Mouse (Mus musculus) thymus, postnatal 36 days (tissue): ENCODE data around the gene Usp28.
A peak's percentile ranks its signal among the peaks of the same experiment; 100 is the strongest.
"Not testable (repeated sequence)": the region's sequence is repeated elsewhere in the genome, so short reads cannot be mapped to it uniquely, and the experiment has no call there.

Experiments used
- DNase-seq, 2 experiments: peaks; one replicate each; pipeline ENCODE4 v3.0.0; 2022; ENCODE audit warnings: mixed read lengths in 2 of 2

The Usp28 gene

DNA sequence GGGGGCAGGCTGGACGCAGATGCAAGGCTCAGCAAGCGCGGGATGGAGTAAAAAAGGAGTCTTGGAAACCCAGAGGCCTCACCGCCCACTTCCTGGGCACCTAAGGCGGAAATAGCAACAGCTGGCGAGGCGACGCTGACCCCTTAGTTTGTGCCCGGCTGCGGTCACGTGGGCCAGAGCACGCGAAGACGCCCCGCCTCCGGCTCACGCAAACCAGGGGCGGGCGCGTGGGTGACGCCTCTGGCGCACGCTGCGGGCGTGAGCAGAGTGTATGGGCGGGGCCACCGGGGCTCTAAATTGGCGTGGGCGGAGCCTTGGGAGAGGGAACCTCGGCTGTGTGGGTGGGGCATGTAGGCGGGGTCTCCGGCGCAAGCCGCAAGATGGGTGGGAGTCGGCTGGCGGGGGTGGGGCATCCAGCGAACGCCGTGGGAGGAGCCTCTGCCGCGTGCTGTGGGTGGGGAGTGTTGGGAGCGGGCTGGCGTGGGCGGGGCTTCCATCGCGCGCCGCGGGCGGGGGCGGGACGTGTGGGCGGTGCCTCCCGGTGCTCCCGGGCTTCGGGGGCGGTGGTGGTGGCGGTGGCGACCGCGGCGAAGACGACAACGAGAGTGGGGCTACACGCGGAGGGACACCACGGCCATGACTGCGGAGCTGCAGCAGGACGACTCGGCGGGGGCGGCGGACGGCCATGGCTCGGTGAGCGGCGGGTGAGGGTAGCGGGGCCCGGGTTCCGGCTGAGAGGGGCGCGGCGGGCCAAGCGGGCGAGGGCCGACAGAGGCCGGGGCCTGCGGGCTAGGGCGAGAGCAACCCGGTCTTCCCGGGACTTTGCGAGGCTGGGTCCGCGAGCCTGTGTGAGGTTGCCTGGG is at the start of gene Usp28:
TSS of gene Usp28 (plus strand) at position 531 of the 863 bp plus-strand sequence.
- peak; percentile 100 for DNase-seq

- no peak for DNase-seq
Measured at GRCm38 (mm10) chr9:48942349-48942748, 42.8 kb upstream of the Usp28 start.

DNA sequence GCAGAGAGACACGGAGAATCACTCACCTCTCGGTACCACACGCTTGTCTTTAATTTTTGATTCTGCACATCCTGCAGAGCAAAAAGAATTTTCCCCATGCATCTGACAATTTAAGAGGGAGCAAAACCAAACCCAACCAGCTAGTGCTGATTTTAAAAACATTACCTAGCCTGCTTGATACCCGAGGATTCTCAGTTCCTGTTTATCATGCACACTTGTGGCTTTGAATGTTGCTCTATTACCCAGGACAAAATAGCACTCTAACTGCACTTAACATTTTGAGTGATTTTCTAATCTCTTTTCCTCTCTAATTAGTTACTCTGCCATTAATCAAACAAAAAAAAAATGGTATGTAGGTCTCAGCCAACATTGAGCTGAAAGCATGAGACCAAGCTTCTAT is 37.6 kb upstream of the Usp28 start:
- DNase-seq, result no peak

GRCm38 (mm10) chr9:48961314-48961713 is 23.9 kb upstream of the Usp28 start:
- no peak for DNase-seq

GRCm38 (mm10) chr9:48962131-48962530 is 23.0 kb upstream of the Usp28 start:
- DNase-seq, result no peak

DNA sequence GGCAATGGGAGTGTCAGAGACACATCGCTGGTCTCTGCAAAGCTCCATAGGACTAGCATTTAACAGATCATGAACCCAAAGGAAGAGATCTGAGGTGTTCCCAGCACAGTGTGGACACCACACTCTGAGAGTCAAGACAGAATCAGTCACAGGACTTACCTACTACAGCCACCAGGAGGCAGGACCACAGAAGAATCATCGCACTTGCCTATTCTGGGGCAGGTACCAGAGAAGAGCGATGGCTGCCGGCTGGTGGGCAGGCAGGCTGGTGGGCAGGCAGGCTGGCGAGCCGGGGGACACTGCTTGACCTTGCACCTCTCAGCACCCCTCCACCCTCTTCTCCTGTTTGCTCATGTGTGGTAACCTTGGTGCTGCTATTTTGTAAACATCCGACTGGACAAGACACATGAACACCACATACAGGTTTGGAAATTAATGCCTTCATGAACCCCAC is 20.6 kb upstream of the Usp28 start, which contains the start of gene Htr3b:
TSS of gene Htr3b (minus strand) at position 404 of the 454 bp plus-strand sequence.
- DNase-seq, result peak; percentile 13 to 15

DNA sequence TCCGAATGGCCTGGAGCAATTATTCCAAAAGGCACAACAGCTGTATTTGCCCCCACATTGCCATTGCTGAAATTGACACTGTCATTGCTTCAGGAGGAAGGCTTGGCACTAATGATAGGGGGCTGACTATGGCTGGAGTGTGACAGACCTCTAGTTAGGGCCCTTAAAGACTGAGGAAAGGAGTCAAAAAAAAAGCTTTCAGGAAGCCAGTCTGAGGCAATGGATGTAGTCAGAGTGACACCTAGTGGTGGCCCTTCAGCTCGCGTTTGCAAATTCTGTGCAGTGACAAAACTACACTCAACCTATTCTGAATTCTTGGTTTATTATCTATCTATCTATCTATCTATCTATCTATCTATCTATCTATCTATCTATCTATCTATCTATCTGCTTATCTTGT is 12.7 kb upstream of the Usp28 start:
- DNase-seq, result peak in 1 of 2 experiments; percentile 15

- DNase-seq, result no peak
Measured at GRCm38 (mm10) chr9:48976661-48977355, 8.4 kb upstream of the Usp28 start.

DNA sequence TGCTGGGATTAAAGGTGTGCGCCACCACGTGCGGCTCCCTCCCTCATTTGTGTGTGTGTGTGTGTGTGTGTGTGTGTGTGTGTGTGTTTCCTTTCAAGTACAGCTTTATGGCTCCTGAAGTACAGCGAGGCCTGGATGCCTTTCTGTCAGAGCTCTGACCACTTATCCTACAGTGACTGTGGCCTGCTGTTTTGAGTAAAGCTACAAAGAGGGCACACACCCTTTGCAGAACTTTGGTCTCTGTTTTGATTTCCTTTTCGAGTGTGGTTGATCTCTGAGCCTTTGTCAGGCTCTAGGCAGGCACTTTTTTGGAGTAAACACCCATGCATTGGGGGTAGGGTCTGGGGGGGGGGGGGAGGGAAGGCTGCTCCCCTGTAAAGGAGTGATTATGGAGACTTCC is 4.8 kb upstream of the Usp28 start:
- DNase-seq, result no peak

- no peak for DNase-seq
Measured at GRCm38 (mm10) chr9:48980781-48981180, 4.4 kb upstream of the Usp28 start.

DNA sequence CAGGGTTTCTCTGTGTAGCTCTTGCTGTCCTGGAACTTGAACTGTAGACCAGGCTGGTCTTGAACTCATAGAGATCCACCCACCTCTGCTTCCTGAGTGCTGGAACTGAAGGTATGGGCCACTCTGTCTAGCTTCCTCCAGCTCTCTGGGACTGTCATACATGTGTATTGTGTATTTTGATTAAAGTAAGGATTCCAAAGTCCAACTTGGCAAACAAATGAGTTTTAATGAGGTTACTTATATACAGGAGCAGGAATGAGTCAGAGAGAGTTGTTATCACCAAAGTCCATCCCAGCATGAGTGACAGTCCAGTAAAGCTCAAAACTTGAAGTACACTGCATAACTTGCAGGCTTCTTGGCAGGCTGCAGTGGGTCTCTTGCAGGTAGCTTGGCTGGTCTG is 3.3 kb upstream of the Usp28 start:
- DNase-seq, result no peak

DNA sequence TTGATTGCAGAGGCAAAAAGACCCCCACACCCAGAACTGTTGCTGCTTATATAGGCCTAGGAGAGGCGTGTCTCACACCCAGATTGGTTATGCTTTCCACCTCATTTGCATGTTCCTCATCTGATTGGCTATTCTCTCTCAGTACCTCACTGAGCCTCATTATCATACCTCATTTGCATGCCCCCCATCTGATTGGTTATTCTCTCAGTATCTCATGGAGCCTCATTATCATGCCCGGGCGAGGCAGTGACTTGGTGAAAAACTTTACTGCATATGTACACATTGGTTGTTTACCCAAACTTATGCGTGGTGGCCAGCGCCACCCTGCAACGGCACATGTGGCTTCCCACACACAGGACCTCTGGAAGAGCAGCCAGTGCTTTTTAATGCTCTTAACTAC is 1.4 kb upstream of the Usp28 start:
- DNase-seq, result not testable (repeated sequence)

GRCm38 (mm10) chr9:48984320-48984844 is 793 bp upstream of the Usp28 start:
- DNase-seq, result no peak

DNA sequence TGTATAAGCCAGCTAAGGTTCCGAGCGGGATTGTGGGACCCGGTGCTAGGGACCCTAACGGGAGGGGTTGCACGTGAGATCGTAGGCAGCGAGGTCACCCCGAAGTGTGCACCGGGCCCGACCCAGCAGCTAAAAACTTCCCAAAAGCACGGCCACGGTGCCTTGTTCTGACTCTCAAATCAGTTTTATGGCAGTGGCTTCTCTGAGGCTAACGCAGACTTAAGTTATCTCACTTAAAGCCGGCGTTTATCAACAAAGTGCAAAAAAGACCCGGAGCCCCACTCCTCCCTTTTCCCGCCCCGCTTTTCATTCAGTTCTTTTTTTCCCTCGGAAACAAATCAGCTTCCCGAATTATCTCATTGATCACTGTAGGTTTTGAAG is 523 bp downstream of the Usp28 start:
- no peak for DNase-seq

- no peak for DNase-seq
Measured at GRCm38 (mm10) chr9:48986616-48987141, 1.5 kb downstream of the Usp28 start.

DNA sequence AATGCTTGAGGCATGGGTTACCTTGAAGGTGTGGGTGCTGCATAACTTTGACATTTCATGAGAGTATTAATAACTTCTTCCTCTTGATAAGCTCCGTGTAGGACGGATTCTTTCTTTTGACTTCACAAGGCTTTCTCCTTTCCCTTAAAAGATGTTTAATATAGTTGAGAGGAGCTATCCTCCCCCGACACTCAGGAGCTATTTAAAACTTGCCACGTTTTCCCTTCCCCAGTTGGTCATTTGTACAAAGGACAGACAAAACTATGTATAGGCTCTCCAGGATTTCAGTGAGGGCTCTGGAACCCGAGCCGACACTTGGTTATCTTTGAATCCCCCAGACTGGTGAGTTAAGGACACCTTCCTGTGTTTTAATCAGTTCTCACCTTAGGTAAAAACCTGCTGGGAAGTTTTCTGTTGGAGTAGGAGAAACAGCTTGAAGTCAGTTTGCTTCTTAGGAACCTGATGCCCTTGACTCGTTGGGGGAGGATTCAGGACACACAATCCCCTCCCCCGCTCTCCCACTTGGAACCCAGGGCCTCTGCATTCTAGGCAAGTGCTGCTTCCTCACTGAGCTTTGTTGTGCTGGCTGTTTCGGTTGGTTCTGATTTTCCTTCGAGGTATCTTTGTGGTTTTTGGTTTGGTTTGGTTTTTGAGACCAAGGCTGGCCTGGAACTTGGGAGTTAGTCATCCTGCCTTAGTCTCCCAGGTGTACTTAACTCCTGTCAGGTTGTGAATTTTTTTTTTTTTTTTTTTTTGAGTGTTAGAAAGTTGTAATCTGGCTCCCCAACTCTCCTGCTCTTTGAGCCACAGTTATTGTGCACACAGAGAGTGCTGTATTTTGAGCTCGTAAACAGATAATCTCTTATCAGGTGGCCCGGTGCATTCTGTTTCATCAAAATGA is 2.3 kb downstream of the Usp28 start:
- no peak for DNase-seq

DNA sequence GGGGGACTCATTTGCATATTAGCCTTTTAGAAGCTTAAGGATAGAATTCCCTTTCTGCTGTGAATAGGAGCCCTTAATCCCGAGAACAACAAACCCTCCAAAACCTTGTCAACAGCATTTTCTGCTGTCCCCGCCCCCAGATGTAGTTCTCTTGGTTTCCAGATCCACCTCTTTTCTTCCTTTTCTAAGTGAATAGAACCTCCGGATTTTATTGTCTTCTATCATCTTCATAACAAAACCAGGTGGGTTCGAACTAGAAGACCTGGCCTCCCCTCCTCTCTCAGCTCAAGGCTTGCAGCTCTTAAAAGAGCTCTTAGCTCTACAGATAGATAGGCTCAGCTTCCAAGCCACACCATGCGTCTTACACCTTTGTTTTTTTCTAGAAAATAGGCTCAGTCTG is 6.5 kb downstream of the Usp28 start:
- DNase-seq, result no peak

DNA sequence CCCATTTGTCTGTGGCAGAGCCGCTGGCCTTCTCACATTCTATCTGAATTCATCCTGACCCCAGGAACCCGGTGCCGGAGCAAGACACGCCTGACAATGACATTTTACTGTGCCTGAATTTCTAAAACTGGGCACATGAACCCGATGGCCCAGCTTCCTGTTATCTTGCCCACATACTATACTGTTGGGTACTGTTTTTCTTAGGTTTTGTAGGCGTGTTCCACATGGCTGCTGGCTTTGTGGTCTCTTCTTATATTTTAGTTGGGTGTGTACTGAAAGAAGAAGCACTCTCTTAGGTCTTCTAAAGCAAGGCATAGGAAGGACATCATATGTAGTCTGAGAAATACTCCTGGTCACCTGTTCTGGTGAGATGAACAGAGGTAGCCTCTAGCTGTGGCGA is 9.6 kb downstream of the Usp28 start:
- DNase-seq, result no peak

- no peak for DNase-seq
Measured at GRCm38 (mm10) chr9:48995735-48996134, 10.6 kb downstream of the Usp28 start.

- no peak for DNase-seq
Measured at GRCm38 (mm10) chr9:48999256-48999655, 14.1 kb downstream of the Usp28 start.

- no peak for DNase-seq
Measured at GRCm38 (mm10) chr9:49015824-49016223, 30.6 kb downstream of the Usp28 start.

- no peak for DNase-seq
Measured at GRCm38 (mm10) chr9:49021289-49021688, 36.1 kb downstream of the Usp28 start.
